Mouse (Mus musculus) intestine, embryonic 15.5 days (tissue): ENCODE results near the gene Tsnaxip1. TPM values are rescaled to one million over a fixed set of nuclear protein-coding genes. Genes with fewer than 3 reads are reported as not detected.

Experiments
- ATAC-seq: fragments of 200-750 bp; cut with Nextera tagmentation; 2 replicates; pipeline ENCODE4 v1.8.0; 2017; ENCODE audit warnings: moderate TSS enrichment, moderate library complexity
- H3K27ac ChIP-seq: fragments of 300-500 bp; sonication (generic); 2 replicates; pipeline ENCODE4 v1.5.1; 2015; ENCODE audit warnings: mild to moderate bottlenecking, inconsistent platforms
- H3K27me3 ChIP-seq: fragments of 300-500 bp; sonication (generic); replicated peaks from 2 replicates; pipeline ENCODE4 v1.6.1; 2015; ENCODE audit warnings: inconsistent platforms
- H3K36me3 ChIP-seq: fragments of 300-500 bp; sonication (generic); 2 replicates; pipeline ENCODE4 v1.6.1; 2015; ENCODE audit warnings: inconsistent platforms
- H3K4me1 ChIP-seq: fragments of 300-500 bp; sonication (generic); replicated peaks from 2 replicates; pipeline ENCODE4 v1.6.1; 2015; ENCODE audit warnings: inconsistent platforms
- H3K4me2 ChIP-seq: fragments of 300-500 bp; sonication (generic); replicated peaks from 2 replicates; pipeline ENCODE4 v1.6.1; 2015; ENCODE audit warnings: mild to moderate bottlenecking, inconsistent platforms
- H3K4me3 ChIP-seq: fragments of 300-500 bp; sonication (generic); replicated peaks from 2 replicates; pipeline ENCODE4 v1.5.1; 2015; ENCODE audit warnings: inconsistent platforms
- H3K9ac ChIP-seq: fragments of 300-500 bp; sonication (generic); 2 replicates; pipeline ENCODE4 v1.6.1; 2015; ENCODE audit warnings: inconsistent platforms
- H3K9me3 ChIP-seq: fragments of 300-500 bp; sonication (generic); 2 replicates; pipeline ENCODE4 v1.6.1; 2016; ENCODE audit warnings: inconsistent platforms
- WGBS: fragments of 180-500 bp; shearing (Covaris S2); methylation state at CpG from one replicate; pipeline ENCODE4 v1.1.7; 2015; 5-methylcytosine and 5-hydroxymethylcytosine counted together
- polyA plus RNA-seq: library from polyadenylated mRNA; unstranded; fragments of >200 nt; fragmentation: Nextera tagmentation; extraction: Ambion mirVana; gene quantifications from 2 replicates; pipeline ENCODE4 v1.2.1, GENCODE M21; 2015

Tsnaxip1 gene
- polyA plus RNA-seq, 1 experiment from 2014 or later: not detected

DNA sequence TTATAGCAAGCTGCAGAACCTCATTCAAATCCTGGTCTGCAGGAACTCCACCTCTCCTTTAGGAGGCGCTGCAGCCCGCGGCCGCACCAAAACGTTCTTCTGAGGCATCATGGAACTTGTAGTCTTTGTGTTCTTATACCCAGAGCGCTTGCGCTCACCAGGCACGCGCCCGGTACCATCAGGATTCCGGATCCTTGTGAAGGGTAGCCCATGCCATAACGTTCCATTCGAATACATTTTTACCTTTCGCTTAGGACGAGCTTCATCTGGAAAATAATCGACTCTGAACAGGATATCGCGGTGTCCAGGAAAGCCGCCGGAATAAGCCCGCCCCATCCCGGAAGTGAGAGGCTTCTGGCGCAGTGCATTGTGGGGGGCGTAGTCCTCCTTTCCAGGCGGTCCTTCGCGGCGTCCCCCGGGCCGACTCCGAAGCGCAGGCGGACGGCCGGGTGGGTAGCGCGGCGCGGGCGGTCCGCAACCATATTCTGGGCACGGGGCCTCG, 27.2 kb downstream of the Tsnaxip1 start, which contains the start of gene Thap11:
TSS of gene Thap11 (plus strand) at position 418 of the 502 bp plus-strand sequence.
- peak; percentile 94 for ATAC-seq
- H3K4me1 ChIP-seq: peaks cover 33% of the 10 kb centered on the region
- peak within 1 kb of the TSS; percentile 89 for H3K27ac ChIP-seq
- no peaks in the 10 kb centered on the region for H3K9me3 ChIP-seq
- H3K36me3 ChIP-seq: no peaks in the 10 kb centered on the region
- no peaks in the 10 kb centered on the region for H3K27me3 ChIP-seq
- peak within 1 kb of the TSS; percentile 85 for H3K4me3 ChIP-seq
- under 1% methylated on average over 43 of the region's 43 CpGs for WGBS
- H3K4me2 ChIP-seq: peak within 1 kb of the TSS; percentile 91
- H3K9ac ChIP-seq: peak within 1 kb of the TSS; percentile 73

- Histone ChIP-seq H3K4me3 (peak overlapping the region; percentile 85), H3K4me2 (peak overlapping the region; percentile 91), H3K9ac (peak overlapping the region; percentile 73), H3K27ac (peak overlapping the region; percentile 89), H3K36me3 (no peaks in the 10 kb centered on the region), H3K4me1 (peaks cover 29% of the 10 kb centered on the region), H3K9me3 (no peaks in the 10 kb centered on the region), H3K27me3 (no peaks in the 10 kb centered on the region)
- ATAC-seq: peak; percentile 57
- WGBS: under 1% methylated on average over 71 of the region's 71 CpGs
Observed at GRCm38 (mm10) chr8:105855248-105856167, 28.0 kb downstream of the Tsnaxip1 start.

- 12% methylated on average over 15 of the region's 15 CpGs for WGBS
- H3K36me3 ChIP-seq: no peaks in the 10 kb centered on the region
Observed at GRCm38 (mm10) chr8:105856168-105856835, 28.8 kb downstream of the Tsnaxip1 start.

DNA sequence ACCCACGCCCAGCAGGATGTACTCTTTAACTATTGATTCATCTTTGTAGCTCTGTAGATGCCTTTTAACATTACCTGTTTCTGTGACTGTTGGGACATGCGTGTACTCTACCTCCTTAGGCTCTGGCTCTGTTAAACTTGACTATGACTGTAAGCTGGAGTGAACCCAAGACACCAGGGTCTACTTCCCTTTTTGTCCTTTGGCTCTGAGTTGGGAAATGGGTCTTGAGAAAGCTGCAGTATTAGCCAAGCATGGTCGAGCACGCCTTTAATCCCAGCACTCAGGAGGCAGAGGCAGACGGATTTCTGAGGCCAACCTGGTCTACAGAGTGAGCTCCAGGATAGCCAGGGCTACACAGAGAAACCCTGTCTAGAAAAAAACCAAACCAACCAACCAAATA, 31.0 kb downstream of the Tsnaxip1 start:
- WGBS: 83% methylated on average over 5 of the region's 5 CpGs
- Histone ChIP-seq H3K4me3 (no peak overlapping the region), H3K36me3 (no peaks in the 10 kb centered on the region), H3K4me2 (no peak overlapping the region), H3K9ac (no peak overlapping the region), H3K4me1 (peaks cover 35% of the 10 kb centered on the region), H3K27me3 (no peaks in the 10 kb centered on the region), H3K9me3 (no peaks in the 10 kb centered on the region), H3K27ac (no peak overlapping the region)
- no peak for ATAC-seq

More at GRCm38 (mm10) chr8:105856168-105856835, 28.8 kb downstream of the Tsnaxip1 start:
- H3K9me3 ChIP-seq: no peaks in the 10 kb centered on the region
- H3K27me3 ChIP-seq: no peaks in the 10 kb centered on the region
- peaks cover 26% of the 10 kb centered on the region for H3K4me1 ChIP-seq
- H3K4me3 ChIP-seq: peak overlapping the region; percentile 85
- peak overlapping the region; percentile 91 for H3K4me2 ChIP-seq
- ATAC-seq: no peak
- H3K27ac ChIP-seq: peak overlapping the region; percentile 89
- H3K9ac ChIP-seq: peak overlapping the region; percentile 73

DNA sequence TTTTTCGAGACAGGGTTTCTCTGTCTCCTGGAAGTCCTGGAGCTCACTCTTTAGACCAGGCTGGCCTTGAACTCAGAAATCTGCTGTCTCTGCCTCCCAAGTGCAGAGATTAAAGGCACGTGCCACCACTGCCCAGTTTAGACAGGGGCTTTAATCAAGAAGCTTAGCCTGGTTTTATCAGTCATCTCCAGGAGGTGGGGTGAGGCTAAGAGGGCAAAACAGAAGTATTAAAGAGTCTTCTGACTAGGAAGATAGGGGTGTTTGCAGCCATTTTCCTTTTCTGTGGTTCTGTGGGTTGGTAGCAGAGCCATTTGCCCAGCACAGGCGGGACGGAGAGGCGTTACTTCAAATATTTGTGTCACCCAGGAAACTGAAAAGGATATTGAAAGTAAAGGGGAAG, 31.8 kb downstream of the Tsnaxip1 start:
- ATAC-seq: no peak
- Histone ChIP-seq H3K36me3 (no peaks in the 10 kb centered on the region), H3K9ac (no peak overlapping the region), H3K9me3 (no peaks in the 10 kb centered on the region), H3K4me3 (no peak overlapping the region), H3K27ac (peak overlapping the region; percentile 48; the same call in 1 of the 2 replicates), H3K27me3 (no peaks in the 10 kb centered on the region), H3K4me1 (peaks cover 35% of the 10 kb centered on the region), H3K4me2 (peak overlapping the region; percentile 59; the same call in 1 of the 2 replicates)
- 52% methylated on average over 5 of the region's 5 CpGs for WGBS

DNA sequence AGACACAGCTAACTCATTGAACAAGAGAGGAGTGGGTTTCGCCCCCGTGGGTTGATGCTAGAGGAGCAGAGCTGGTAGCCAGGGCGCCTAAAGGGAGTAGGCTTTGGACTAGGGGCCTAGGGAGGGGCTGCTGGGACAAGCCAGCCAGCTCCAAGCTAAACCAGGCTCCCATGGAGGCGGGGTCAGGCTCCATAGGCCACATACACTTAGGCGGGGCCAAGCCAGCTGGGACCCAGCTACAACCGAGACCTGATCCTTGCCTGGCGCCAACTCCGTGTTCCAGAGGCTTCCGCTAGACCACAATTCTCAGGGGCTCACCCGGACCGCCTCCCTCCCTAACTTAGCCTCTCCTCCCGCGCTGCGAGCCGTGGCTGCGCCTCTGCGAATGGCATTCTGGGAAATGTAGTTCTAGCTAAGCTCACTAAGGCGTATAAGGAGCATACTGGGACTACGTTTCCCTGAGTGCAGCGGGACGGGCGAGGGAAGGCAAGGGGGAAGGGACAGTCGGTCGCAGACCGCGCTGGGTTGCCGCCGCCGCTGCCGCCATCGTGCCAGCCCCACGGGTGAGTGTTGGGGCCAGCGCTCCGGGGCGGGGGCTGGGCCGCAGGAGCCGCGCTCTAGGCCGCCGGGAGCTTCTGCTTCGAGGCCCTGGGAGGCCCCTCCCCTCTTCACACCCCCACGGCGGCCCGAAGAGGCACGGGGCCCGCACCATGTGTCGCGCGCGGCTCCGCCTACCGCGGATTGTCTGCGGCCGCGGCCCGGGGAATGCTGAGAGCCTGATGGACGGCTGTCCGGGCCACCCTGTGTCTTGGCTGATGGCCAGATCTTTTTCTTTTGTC, 32.8 kb downstream of the Tsnaxip1 start, which contains the start of gene Nutf2:
TSS of gene Nutf2 (plus strand) at position 438 of the 839 bp plus-strand sequence.
- peak; percentile 99 for ATAC-seq
- under 1% methylated on average over 55 of the region's 59 CpGs for WGBS
- H3K27me3 ChIP-seq: no peaks in the 10 kb centered on the region
- H3K36me3 ChIP-seq: no peaks in the 10 kb centered on the region
- H3K4me1 ChIP-seq: peaks cover 35% of the 10 kb centered on the region
- H3K4me3 ChIP-seq: peak within 1 kb of the TSS; percentile 94
- peak within 1 kb of the TSS; percentile 91 for H3K9ac ChIP-seq
- peak within 1 kb of the TSS; percentile 68 for H3K4me2 ChIP-seq
- no peaks in the 10 kb centered on the region for H3K9me3 ChIP-seq
- H3K27ac ChIP-seq: peak within 1 kb of the TSS; percentile 94

- H3K9ac ChIP-seq: peak overlapping the region; percentile 91
- 5% methylated on average over 1 of the region's 1 CpGs for WGBS
- peaks cover 13% of the 10 kb centered on the region for H3K36me3 ChIP-seq
- no peak for ATAC-seq
- H3K27me3 ChIP-seq: no peaks in the 10 kb centered on the region
- H3K27ac ChIP-seq: 0 out of 2 replicates have a peak overlapping the region, but pooled peaks have one; percentile 3
- peaks cover 30% of the 10 kb centered on the region for H3K4me1 ChIP-seq
- H3K4me3 ChIP-seq: peak overlapping the region; percentile 94
- no peaks in the 10 kb centered on the region for H3K9me3 ChIP-seq
- peak overlapping the region; percentile 68 for H3K4me2 ChIP-seq
Observed at GRCm38 (mm10) chr8:105861951-105862350, 34.4 kb downstream of the Tsnaxip1 start.

DNA sequence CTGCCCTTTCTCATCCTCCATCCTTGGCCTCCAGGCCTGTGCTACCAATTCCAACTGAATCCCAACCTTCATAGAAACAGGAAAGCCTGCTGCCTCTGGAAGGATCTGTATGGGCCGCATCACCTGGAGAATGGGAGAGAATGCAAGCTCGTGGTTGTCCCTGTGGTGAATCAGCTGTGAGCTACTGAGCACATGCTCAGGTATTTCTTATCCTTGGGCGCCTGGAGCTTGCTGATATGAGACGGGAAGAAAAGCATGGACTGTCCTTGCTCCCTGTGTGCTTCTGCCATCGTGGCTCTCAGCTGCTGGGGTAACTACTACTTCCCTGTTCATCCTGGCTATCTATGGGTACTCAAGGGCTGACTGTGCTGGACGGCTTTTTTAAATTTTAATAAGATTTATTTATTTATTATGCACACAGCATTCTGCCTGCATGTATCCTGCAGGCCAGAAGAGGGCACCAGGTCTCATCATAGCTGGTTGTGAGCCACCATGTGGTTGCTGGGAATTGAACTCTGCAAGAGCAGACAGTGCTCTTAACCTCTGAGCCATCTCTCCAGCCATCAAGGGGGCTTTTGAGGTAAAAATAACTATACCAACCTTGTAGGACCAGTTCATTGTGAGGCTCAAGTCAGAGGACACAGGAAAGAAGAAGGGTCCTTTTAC, 39.0 kb downstream of the Tsnaxip1 start:
- H3K27me3 ChIP-seq: no peaks in the 10 kb centered on the region
- peaks cover 8% of the 10 kb centered on the region for H3K4me1 ChIP-seq
- H3K27ac ChIP-seq: no peak overlapping the region
- WGBS: 81% methylated on average over 6 of the region's 6 CpGs
- no peak overlapping the region for H3K4me3 ChIP-seq
- H3K9ac ChIP-seq: no peak overlapping the region
- ATAC-seq: no peak
- no peak overlapping the region for H3K4me2 ChIP-seq
- no peaks in the 10 kb centered on the region for H3K9me3 ChIP-seq
- peaks cover 35% of the 10 kb centered on the region for H3K36me3 ChIP-seq

GRCm38 (mm10) chr8:105874301-105874700, 46.8 kb downstream of the Tsnaxip1 start:
- Histone ChIP-seq H3K4me2 (no peak overlapping the region), H3K27me3 (no peaks in the 10 kb centered on the region), H3K9ac (no peak overlapping the region), H3K4me1 (no peaks in the 10 kb centered on the region), H3K27ac (no peak overlapping the region), H3K4me3 (no peak overlapping the region), H3K9me3 (no peaks in the 10 kb centered on the region), H3K36me3 (peaks cover 31% of the 10 kb centered on the region)
- WGBS: 86% methylated on average over 6 of the region's 6 CpGs
- no peak for ATAC-seq

- no peaks in the 10 kb centered on the region for H3K9me3 ChIP-seq
- peak within 1 kb of the TSS; percentile 86 for H3K4me3 ChIP-seq
- WGBS: under 1% methylated on average over 45 of the region's 45 CpGs
- H3K27me3 ChIP-seq: no peaks in the 10 kb centered on the region
- peaks cover 14% of the 10 kb centered on the region for H3K4me1 ChIP-seq
- peak within 1 kb of the TSS; percentile 90 for H3K9ac ChIP-seq
- H3K4me2 ChIP-seq: peak within 1 kb of the TSS; percentile 87
- peaks cover 25% of the 10 kb centered on the region for H3K36me3 ChIP-seq
- peak; percentile 92 for ATAC-seq
- peak within 1 kb of the TSS; percentile 64 for H3K27ac ChIP-seq
Observed at GRCm38 (mm10) chr8:105880754-105881520, 53.4 kb downstream of the Tsnaxip1 start, which contains the start of gene Edc4. Gene Edc4 (plus strand): TSS chr8:105880881.
